27 mouse cellular contexts compared by ENCODE assay signal in genomic region chr15:93489597-93489996, GRCm38 (mm10).
DNase-seq lines count a peak whose midpoint lies in the region; ATAC-seq and TF ChIP-seq lines count a peak whose summit lies in the region.
"Had no signal": no experiment of that assay in that cellular context is flagged by ENCODE, and none has a peak within 500 bp of the region (broad histone marks: within the 10 kb centered on the region; RNA-seq: fewer than 3 reads in every experiment).

No protein-coding gene starts in this region.

- WGBS in midbrain, embryonic 13.5 days: 69% methylated on average over 4 of the region's 4 CpGs

- no peaks in the 10 kb centered on the region for H3K9me3 ChIP-seq in ES-E14 (ENCODE audit: control insufficient read depth, insufficient read depth, low read depth, low read length)
- no peaks in the 10 kb centered on the region for H3K9me3 ChIP-seq in midbrain, embryonic 13.5 days
- H3K9me3 ChIP-seq: embryonic facial prominence, embryonic 12.5 days; embryonic facial prominence, embryonic 15.5 days; G1E; hindbrain, embryonic 10.5 days; hindbrain, embryonic 13.5 days had no signal

- no peak for ATAC-seq in midbrain, embryonic 13.5 days
- ATAC-seq: CD4-positive, CD25-positive, alpha-beta regulatory T cell, adult 4 months; forebrain, embryonic 14.5 days; forebrain, postnatal 0 days; hindbrain, embryonic 16.5 days had no signal

- peak; percentile 55 for DNase-seq in lung, postnatal 25 days (ENCODE audit: low spot score)
- no peak for DNase-seq in lung, postnatal 14 days
- DNase-seq in ES-E14 (ENCODE audit: low read depth, low spot score) (peak; percentile 56), R1 (ENCODE audit: low read depth, low spot score) (peak; percentile 91)
- DNase-seq in lung, postnatal 36 days: peak; percentile 58
- no peak for DNase-seq in layer of hippocampus, adult 9-10 months (ENCODE audit: low spot score)
- DNase-seq: adrenal gland, adult 2 months; adrenal gland, postnatal 14 days; cerebellum, adult 11 months; cerebellum, adult 2 months; cerebellum, adult 9-11 months; cerebellum, postnatal 25 days; forebrain, postnatal 0 days; gastrocnemius, adult 2 months; gastrocnemius, postnatal 14 days; heart, adult 11 months; heart, postnatal 36 days had no signal

- in situ Hi-C loops in ES-E14 (cut with MboI; ENCODE audit: low sequenced_read_pairs in 2 of 2, unreplicated experiment in 2 of 2): no loop called here

- H3K4me2 ChIP-seq in midbrain, embryonic 13.5 days (replicated peaks): no peak overlapping the region
- H3K4me2 ChIP-seq: embryonic facial prominence, embryonic 12.5 days; embryonic facial prominence, embryonic 15.5 days; heart, embryonic 11.5 days; hindbrain, embryonic 13.5 days had no signal

- no peaks in the 10 kb centered on the region for H3K27me3 ChIP-seq in midbrain, embryonic 13.5 days
- H3K27me3 ChIP-seq: embryonic facial prominence, embryonic 12.5 days; embryonic facial prominence, embryonic 15.5 days; hindbrain, embryonic 13.5 days had no signal

- H3K9ac ChIP-seq in ES-E14 (ENCODE audit: insufficient read depth, low read depth, low read length, poor library complexity, severe bottlenecking): no peak overlapping the region
- no peak overlapping the region for H3K9ac ChIP-seq in midbrain, embryonic 13.5 days (replicated peaks)
- H3K9ac ChIP-seq: embryonic facial prominence, embryonic 12.5 days; embryonic facial prominence, embryonic 15.5 days; forebrain, postnatal 0 days; hindbrain, embryonic 13.5 days had no signal

- H3K4me3 ChIP-seq in ES-E14 (ENCODE audit: insufficient read depth in 1 of 2, low read depth in 1 of 2, low read length in 2 of 2, poor library complexity in 1 of 2, severe bottlenecking in 1 of 2): no peak overlapping the region
- H3K4me3 ChIP-seq in midbrain, embryonic 13.5 days (replicated peaks): no peak overlapping the region
- H3K4me3 ChIP-seq: embryonic facial prominence, embryonic 12.5 days; embryonic facial prominence, embryonic 15.5 days; gastrocnemius, adult 2 months; hindbrain, embryonic 10.5 days; hindbrain, embryonic 13.5 days had no signal

- peaks cover 3% of the 10 kb centered on the region; the same call in 1 of the 2 replicates for H3K36me3 ChIP-seq in ES-E14 (ENCODE audit: control insufficient read depth, insufficient read depth, low read length, poor library complexity, severe bottlenecking)
- H3K36me3 ChIP-seq in midbrain, embryonic 13.5 days: peaks cover 11% of the 10 kb centered on the region; the same call in 1 of the 2 replicates

- H3K4me1 ChIP-seq in ES-E14 (ENCODE audit: control insufficient read depth in 2 of 2, insufficient read depth in 2 of 2, low read length in 2 of 2, poor library complexity in 1 of 2): peaks cover 1 to 2% of the 10 kb centered on the region in 2 experiments; a peak in 1 of 4 replicates
- H3K4me1 ChIP-seq in midbrain, embryonic 13.5 days (replicated peaks): no peaks in the 10 kb centered on the region
- H3K4me1 ChIP-seq: embryonic facial prominence, embryonic 15.5 days; hindbrain, embryonic 10.5 days; hindbrain, embryonic 13.5 days had no signal

- H3K27ac ChIP-seq in ES-E14 (ENCODE audit: insufficient read depth, low read depth, low read length, poor library complexity, severe bottlenecking): no peak overlapping the region; the same call in 1 of the 2 replicates
- no peak overlapping the region for H3K27ac ChIP-seq in midbrain, embryonic 13.5 days
- H3K27ac ChIP-seq: embryonic facial prominence, embryonic 12.5 days; embryonic facial prominence, embryonic 15.5 days; gastrocnemius, adult 2 months; hindbrain, embryonic 10.5 days; hindbrain, embryonic 13.5 days had no signal

TF ChIP-seq in ES-E14, 5 proteins besides CTCF, POLR2A, EP300 and RAD21:
- no peak for TF ChIP-seq MAFK (IDR thresholded peaks at IDR 0.05; ENCODE audit: insufficient read depth, low read depth, low read length)
- 0 out of 2 replicates have a peak, but pooled peaks have one; percentile 28 for TF ChIP-seq CHD2 (IDR thresholded peaks at IDR 0.05; ENCODE audit: low read depth, low read length)
- TF ChIP-seq HCFC1 (IDR thresholded peaks at IDR 0.05; ENCODE audit: borderline replicate concordance, insufficient read depth, low read length): no peak
- TF ChIP-seq ZNF384 (IDR thresholded peaks at IDR 0.05; ENCODE audit: low read depth, low read length): no peak

Comparison
In these comparisons a context has a peak if more than half of its experiments do, and no peak if none do; other contexts are left out.
1. DNase-seq: peak in lung, postnatal 25 days (single experiment), ES-E14 (single experiment), R1 (single experiment) and lung, postnatal 36 days (single experiment); none in lung, postnatal 14 days (single experiment) and layer of hippocampus, adult 9-10 months (single experiment).